Mouse (Mus musculus): ENCODE results near the gene Ttc23.
A peak's percentile ranks its signal among the peaks of the same experiment; 100 is the strongest.

The Ttc23 gene

DNA sequence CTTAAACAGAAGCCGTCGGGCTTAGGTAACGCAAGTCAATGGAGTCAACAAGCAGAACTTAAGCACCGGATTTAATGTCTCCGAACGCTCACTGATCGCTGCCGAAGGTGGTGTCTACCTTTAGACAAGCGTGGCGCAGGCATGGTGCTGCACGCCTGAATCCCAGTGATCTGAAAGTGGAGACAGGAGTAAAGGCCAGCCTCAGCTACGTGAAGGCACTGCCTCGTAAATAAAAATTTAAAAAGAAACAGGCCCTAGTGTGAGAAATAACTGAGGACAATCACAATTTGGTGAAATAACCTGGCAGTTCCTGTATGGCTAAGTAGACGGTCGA, 1.6 kb upstream of the Ttc23 start:
- no peak for DNase-seq (ENCODE audit: low spot score)

- no peak for DNase-seq (ENCODE audit: low spot score)
Measured at GRCm38 (mm10) chr7:67646131-67646530, 1.1 kb upstream of the Ttc23 start.

DNA sequence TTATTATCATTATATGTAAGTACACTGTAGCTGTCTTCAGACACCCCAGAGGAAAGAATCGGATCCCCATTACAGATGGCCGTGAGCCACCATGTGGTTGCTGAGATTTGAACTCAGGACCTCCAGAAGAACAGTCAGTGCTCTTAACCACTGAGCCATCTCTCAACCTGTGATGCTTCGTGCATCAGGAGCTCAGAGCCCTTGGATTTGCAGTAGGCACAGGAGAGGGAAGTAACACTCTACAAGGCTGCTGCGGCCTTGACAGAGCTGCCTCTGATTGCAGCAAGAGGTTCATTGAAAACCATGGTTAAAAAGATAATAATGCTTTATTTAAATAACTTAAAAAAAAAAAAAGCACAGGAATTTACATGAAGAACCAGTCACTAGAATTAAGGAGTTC, 1.2 kb downstream of the Ttc23 start:
- no peak for DNase-seq (ENCODE audit: low spot score)

DNA sequence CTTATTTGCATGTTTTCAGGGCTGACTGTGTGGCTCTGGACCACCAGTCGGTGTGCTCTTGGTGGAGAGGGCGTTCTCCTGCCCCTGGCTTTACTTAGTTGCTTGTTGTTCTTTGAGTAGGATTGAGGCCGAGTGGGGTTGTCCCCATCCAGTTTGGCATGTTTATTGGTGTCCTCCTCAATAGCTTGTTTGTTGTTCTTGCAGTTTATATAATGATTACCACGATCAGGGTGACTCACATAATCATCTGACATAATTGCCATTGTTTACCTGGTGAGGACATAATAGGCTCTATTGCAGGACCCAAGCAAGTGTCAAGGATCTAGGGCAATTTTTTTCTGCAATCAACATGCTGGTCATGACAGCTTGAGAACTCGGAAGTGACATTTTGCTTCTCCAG, 5.0 kb downstream of the Ttc23 start:
- DNase-seq (ENCODE audit: low spot score): no peak

- no peak for DNase-seq (ENCODE audit: low spot score)
Measured at GRCm38 (mm10) chr7:67654668-67655067, 7.5 kb downstream of the Ttc23 start.

- peak; percentile 22 for DNase-seq (ENCODE audit: low spot score)
Measured at GRCm38 (mm10) chr7:67655186-67655585, 8.0 kb downstream of the Ttc23 start.

- DNase-seq (ENCODE audit: low spot score): no peak
Measured at GRCm38 (mm10) chr7:67658110-67658509, 10.9 kb downstream of the Ttc23 start.

GRCm38 (mm10) chr7:67662424-67662823, 15.2 kb downstream of the Ttc23 start:
- DNase-seq (ENCODE audit: low spot score): no peak

GRCm38 (mm10) chr7:67663981-67664694, 16.9 kb downstream of the Ttc23 start:
- DNase-seq (ENCODE audit: low spot score): no peak

GRCm38 (mm10) chr7:67670965-67671364, 23.8 kb downstream of the Ttc23 start:
- DNase-seq (ENCODE audit: low spot score): no peak

GRCm38 (mm10) chr7:67672650-67673049, 25.4 kb downstream of the Ttc23 start:
- DNase-seq (ENCODE audit: low spot score): peak; percentile 92

DNA sequence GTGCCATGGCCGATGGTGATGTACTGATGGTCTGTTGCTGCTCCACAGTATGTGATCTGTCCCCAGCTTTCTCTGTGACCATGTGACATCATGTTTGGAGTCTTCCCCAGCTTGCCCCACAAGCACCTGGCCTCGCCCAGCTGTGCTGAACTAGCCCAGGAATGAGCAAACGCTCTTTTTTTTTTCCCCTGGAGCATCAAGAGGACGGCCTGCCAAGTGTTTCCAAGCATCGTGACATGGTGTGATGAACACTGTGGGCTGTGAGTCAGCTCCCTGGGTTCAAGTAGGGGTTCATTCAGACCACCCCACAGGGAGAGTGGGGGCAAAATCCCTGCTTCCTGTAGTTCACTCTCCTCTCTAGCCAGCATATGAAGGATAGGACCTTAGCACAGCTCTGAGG, 26.4 kb downstream of the Ttc23 start:
- DNase-seq (ENCODE audit: low spot score): no peak

- DNase-seq (ENCODE audit: low spot score): no peak
Measured at GRCm38 (mm10) chr7:67678878-67679499, 31.8 kb downstream of the Ttc23 start.

DNA sequence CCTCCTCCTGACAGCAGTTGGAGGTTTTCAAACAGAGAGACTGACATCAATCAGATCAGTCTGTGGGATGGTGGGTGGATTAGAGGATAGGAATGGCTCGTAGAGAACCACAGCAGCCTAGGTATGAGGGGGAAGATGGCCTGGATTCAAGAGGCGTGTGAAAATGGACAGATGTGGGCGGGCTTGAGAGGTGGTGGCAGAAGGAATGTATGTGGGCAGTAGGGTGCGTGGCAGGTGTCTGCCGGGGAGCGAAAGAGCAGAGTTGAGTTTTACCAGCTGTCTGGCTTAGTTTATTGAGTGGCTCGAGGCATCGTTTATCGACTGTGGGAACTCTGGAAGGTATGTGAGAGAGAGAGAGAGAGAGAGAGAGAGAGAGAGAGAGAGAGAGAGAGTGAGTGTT, 33.9 kb downstream of the Ttc23 start:
- DNase-seq (ENCODE audit: low spot score): no peak

DNA sequence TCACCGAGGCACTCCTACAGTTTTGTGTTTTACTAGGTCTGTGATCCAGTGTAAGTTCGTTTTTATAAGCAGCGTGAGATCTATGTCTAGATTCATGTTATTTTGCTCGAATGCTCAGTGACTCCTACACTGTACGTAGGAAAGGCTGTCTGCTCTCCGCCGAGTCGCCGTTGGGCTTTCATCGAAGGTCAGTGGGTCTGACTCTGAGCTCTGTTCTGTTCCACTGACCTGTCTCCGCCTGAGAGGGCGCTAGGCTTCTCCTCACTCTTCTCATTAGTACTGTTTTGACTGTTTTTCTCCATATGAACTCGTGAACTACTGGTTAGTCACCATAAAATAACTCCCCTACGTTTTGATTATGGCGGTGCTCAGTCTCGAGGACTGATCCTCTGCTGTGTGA, 35.8 kb downstream of the Ttc23 start:
- DNase-seq (ENCODE audit: low spot score): no peak

DNA sequence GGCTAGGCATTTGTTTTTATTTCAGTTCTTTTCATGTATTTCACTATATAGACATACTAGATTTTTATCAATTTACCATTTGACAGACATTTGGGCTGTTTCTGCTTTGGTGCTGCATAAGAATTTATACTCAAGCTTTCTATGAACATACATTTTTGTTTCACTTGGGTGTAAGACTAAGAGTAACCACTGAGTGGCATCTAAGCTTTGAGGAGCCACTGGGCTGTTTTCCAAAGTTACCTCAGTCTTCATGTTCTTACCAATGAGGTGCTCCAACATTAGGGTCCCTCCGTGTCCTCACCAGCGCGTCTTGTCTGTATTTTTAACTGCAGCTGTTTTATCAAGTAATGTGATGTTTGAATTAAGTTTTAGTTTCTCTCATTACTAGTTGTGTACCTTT, 39.3 kb downstream of the Ttc23 start:
- DNase-seq (ENCODE audit: low spot score): no peak

DNA sequence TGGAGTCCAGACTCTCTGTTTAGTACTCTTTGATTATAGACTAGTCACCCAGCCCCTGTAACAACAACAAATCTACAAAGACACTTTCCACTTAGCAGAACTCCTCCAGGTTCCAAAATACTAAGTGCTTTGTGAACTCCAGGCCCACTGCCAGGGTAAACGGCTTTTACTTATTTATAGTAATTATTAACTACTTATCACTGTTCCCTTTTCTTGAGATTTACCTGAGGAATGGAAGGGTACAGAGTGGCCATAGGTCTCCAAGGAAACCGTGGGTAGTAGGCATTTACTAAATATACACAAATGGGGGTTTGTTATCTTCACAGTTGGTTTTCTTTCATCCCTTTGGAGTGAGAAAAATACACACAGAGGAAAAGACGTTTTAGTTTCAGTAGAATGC, 41.1 kb downstream of the Ttc23 start:
- DNase-seq (ENCODE audit: low spot score): no peak

- DNase-seq (ENCODE audit: low spot score): no peak
Measured at GRCm38 (mm10) chr7:67689793-67690192, 42.6 kb downstream of the Ttc23 start.

DNA sequence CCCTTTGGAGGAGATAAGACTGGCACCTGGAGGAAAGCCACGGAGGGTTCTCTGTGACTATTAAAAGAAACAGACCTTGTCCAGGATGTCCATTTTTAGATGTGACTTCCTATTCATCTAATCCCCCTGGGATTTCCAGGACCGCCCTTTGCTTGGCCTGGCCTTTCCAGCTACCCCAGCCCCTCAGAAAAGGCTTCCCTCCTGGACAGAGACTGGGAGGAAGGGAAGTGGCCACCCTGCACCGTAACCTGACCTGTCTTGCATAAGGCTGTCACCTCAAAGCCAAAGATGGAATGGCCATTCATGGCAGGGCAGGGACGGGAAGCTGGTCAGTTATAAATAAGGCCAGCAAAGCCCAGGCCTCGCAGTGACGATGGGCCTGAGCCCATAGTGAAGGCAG, 43.8 kb downstream of the Ttc23 start:
- no peak for DNase-seq (ENCODE audit: low spot score)

GRCm38 (mm10) chr7:67692141-67692540, 44.9 kb downstream of the Ttc23 start:
- DNase-seq (ENCODE audit: low spot score): no peak

- DNase-seq (ENCODE audit: low spot score): no peak
Measured at GRCm38 (mm10) chr7:67692791-67693538, 45.8 kb downstream of the Ttc23 start.

- no peak for DNase-seq (ENCODE audit: low spot score)
Measured at GRCm38 (mm10) chr7:67695906-67696305, 48.7 kb downstream of the Ttc23 start.

DNA sequence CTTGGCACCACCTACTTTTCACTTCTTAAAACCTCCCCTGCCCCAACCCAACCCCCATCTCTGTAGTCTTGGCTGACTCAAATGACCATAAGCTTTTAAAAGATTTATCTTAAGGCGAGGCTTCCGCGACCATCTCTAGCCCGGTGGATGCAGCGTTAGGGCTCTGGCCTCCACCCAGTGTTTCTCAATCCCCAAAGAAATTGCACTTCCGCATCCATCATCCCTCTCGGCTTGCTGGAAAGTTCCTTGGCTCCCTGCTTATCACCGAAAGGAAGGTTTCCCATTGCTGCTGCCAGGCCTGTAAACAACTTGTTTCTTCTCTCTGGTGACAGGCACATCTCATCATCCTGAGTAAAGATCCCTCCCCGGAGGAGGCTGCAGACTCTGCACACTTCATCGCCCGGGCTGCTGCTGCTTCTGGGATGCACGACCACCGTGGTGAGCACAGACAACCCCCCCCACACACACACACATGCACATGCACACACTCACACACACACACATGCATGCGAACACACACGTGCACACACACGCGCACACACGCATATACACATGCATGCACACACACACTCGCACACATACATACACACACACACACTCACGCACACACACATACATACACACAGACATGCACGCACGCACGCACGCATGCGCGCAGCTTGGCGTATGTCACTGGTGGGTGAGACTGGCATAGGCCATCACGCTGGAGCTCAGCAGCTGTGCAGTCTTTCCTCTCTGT, 50.9 kb downstream of the Ttc23 start:
- DNase-seq (ENCODE audit: low spot score): no peak

Measured in retina, embryonic 14.5 days (tissue).